Mouse (Mus musculus): ENCODE data around the gene Rph3al. TPM values are rescaled to one million over a fixed set of nuclear protein-coding genes. Genes with fewer than 3 reads are reported as not detected.

Rph3al gene
- polyA plus RNA-seq, 1 experiment from 2014 or later: 12.7 TPM

DNA sequence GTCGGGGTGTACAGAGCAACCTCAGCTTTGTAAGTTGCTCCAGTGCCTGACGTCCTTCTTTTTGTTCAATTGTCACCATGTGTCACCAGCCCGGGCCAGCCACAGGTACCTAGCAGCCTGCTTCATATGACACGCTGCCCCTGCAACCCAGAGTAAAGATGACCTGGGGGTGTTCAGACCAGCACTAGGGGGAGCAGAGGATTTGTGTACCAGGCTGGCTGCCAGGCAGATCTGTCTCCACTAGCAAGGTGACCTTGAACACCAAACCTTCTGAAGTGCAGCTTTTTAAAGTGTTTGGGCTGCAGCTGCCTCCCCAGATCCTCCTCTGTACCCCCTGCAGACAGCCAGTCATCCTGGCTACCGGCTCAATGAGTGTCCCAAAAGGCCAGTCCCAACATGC, 9.0 kb upstream of the Rph3al start:
- H3K4me2 ChIP-seq: no peak overlapping the region
- no peaks in the 10 kb centered on the region for H3K4me1 ChIP-seq
- no peaks in the 10 kb centered on the region for H3K27me3 ChIP-seq (replicated peaks)
- H3K36me3 ChIP-seq: no peaks in the 10 kb centered on the region
- no peak for ATAC-seq (ENCODE audit: insufficient read depth, low FRiP score, low read depth)
- peak overlapping the region; percentile 21; the same call in 1 of the 2 replicates for H3K27ac ChIP-seq
- H3K9ac ChIP-seq: no peak overlapping the region
- H3K9me3 ChIP-seq: no peaks in the 10 kb centered on the region
- WGBS: 38% methylated on average over 5 of the region's 5 CpGs
- H3K4me3 ChIP-seq (replicated peaks): no peak overlapping the region

DNA sequence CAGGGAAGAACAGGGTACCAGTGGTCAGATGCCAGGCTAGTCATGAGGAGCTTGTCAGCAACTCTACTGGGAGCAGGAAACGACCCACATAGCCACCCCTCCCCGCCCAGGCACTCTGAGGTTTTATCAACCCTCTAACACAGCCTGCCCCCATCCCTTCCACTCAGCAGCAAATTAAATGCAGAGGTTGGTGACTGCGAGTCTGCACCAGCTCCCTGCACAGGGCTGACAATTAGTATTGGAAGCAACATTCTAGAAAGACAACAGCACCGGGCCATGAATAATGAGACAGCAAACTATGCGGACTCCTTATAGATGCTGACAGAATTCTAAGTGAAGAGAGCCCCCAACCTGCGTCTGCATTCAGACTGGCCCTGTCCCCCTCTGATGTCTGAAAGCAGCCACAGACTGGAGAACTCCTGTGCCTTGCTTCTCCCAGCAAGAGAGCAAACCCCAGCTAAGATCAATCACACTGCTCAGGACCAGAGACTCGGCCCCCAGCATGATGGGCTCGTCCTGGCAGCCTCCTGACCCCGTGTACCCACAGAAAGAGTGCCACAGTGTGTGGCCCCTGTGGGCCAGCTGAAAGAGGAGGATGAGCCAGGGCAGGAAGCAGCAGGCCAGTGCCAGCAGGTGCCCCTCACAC, 7.7 kb upstream of the Rph3al start:
- 39% methylated on average over 9 of the region's 9 CpGs for WGBS
- no peak overlapping the region for H3K4me3 ChIP-seq (replicated peaks)
- H3K27me3 ChIP-seq (replicated peaks): no peaks in the 10 kb centered on the region
- H3K4me1 ChIP-seq: no peaks in the 10 kb centered on the region
- H3K9me3 ChIP-seq: no peaks in the 10 kb centered on the region
- no peak for ATAC-seq (ENCODE audit: insufficient read depth, low FRiP score, low read depth)
- no peak overlapping the region for H3K9ac ChIP-seq
- no peak overlapping the region for H3K4me2 ChIP-seq
- H3K36me3 ChIP-seq: no peaks in the 10 kb centered on the region
- H3K27ac ChIP-seq: no peak overlapping the region

DNA sequence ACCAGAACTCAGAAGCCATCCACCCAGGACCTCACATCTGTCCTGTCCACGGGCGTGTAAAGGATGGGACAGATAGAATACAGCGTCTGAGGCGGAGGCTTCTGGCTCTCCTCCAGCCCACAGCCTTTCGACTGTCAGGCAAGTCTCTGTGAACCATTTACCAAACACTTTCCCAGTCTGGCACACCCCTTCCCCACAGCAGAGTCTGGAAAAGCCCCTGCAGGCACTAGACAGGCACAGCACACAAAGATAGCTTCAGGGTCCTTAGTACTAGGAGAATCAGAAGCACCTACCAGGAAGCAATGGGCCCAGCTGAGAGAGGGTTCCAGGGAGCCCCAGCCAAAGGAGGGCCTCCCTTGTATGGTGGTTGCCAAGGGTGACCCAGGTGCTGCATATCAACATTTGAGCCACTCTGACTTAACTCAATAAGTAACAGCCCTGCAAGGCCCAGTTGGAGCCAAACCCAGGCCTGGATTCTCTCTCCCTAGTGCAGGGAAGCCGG, 808 bp downstream of the Rph3al start:
- H3K4me3 ChIP-seq (replicated peaks): peak overlapping the region; percentile 27
- H3K27me3 ChIP-seq (replicated peaks): no peaks in the 10 kb centered on the region
- peaks cover 29% of the 10 kb centered on the region for H3K4me1 ChIP-seq
- no peaks in the 10 kb centered on the region for H3K9me3 ChIP-seq
- 9% methylated on average over 6 of the region's 6 CpGs for WGBS
- H3K4me2 ChIP-seq: peak overlapping the region; percentile 45
- peak overlapping the region; percentile 88 for H3K27ac ChIP-seq
- H3K36me3 ChIP-seq: no peaks in the 10 kb centered on the region
- peak; percentile 91 for ATAC-seq (ENCODE audit: insufficient read depth, low FRiP score, low read depth)
- H3K9ac ChIP-seq: no peak overlapping the region; the same call in 1 of the 2 replicates

DNA sequence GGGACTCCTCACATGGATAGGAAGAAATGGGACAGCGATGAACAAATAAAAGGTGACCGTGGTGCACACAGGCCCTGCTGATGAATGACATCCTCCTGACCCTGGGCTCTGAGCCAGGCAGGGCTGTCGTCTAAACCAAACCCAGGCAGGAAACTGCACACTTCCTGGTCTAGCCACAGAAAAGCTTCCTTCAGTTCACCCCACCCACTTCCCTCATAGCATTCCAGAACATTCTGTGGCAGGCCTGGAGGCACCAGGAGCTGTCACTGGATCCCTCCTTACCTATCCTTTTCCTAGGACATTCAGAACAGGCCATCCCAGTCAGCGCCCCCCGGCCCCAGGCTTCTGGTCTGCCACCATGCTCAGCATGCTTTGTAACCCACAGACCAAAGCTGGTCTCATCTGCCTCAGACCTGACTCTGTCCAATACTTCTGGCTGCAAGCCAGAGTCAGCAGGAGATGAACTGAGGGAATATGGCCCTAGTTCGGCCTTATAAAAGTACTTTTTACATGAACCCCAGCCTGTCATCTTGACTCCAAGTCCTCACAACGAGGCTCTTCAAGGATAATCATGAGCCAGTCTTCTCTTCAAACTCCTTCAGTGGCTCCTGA, 2.3 kb downstream of the Rph3al start:
- Histone ChIP-seq H3K9ac (no peak overlapping the region), H3K27ac (peak overlapping the region; percentile 88), H3K27me3 (replicated peaks) (no peaks in the 10 kb centered on the region), H3K4me2 (no peak overlapping the region), H3K4me3 (replicated peaks) (no peak overlapping the region), H3K36me3 (no peaks in the 10 kb centered on the region), H3K4me1 (peaks cover 35% of the 10 kb centered on the region), H3K9me3 (no peaks in the 10 kb centered on the region)
- peak; percentile 24; the same call in 1 of the 2 replicates for ATAC-seq (ENCODE audit: insufficient read depth, low FRiP score, low read depth)
- WGBS: 38% methylated on average over 7 of the region's 7 CpGs

DNA sequence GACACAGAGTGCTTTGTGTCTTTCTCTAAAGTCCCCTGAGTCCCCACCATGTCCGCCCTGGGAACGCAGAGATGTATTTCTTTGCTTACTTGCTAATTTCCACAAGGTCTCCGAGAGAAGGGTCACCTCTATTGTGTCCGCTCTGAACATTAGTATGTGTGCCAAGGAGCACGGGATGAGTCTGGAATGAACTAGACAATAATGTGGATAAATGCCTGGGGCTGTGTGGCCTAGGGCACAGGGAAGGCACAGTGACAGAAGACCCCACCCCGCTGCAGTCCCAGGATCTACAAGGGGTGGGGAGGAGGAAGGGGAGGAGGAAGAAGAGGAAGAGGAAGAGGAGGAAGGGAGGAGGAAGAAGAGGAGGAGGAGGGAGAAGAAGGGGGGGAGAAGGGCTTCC, 3.8 kb downstream of the Rph3al start:
- no peaks in the 10 kb centered on the region for H3K9me3 ChIP-seq
- no peak overlapping the region for H3K4me3 ChIP-seq (replicated peaks)
- H3K4me2 ChIP-seq: no peak overlapping the region
- 70% methylated on average over 6 of the region's 6 CpGs for WGBS
- peak overlapping the region; percentile 88 for H3K27ac ChIP-seq
- H3K36me3 ChIP-seq: no peaks in the 10 kb centered on the region
- peaks cover 40% of the 10 kb centered on the region for H3K4me1 ChIP-seq
- H3K27me3 ChIP-seq (replicated peaks): no peaks in the 10 kb centered on the region
- ATAC-seq (ENCODE audit: insufficient read depth, low FRiP score, low read depth): no peak
- H3K9ac ChIP-seq: no peak overlapping the region

DNA sequence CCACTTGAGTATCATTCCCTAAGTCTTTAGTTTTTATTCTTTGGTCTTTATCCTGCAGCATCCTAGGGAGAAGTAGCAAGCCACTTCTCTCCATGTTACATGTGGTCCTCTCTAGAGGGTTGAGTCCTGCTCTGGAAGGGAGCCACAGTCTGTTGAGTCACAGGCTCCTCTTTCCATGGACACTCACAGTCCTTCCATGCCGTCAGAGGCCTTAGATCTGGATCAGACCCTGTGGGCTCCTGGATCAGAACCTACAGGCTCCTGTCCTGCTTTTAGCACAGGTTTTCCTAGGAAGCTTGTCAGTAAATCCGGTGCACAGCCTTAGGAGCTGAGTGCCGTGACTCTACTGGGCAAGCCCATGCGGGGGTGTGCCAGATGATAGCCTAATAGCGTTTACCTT, 4.9 kb downstream of the Rph3al start:
- no peak for ATAC-seq (ENCODE audit: insufficient read depth, low FRiP score, low read depth)
- no peak overlapping the region for H3K4me2 ChIP-seq
- H3K4me3 ChIP-seq (replicated peaks): no peak overlapping the region
- H3K36me3 ChIP-seq: no peaks in the 10 kb centered on the region
- H3K9ac ChIP-seq: no peak overlapping the region
- WGBS: 61% methylated on average over 5 of the region's 5 CpGs
- H3K27me3 ChIP-seq (replicated peaks): no peaks in the 10 kb centered on the region
- H3K9me3 ChIP-seq: no peaks in the 10 kb centered on the region
- H3K4me1 ChIP-seq: peaks cover 35% of the 10 kb centered on the region
- no peak overlapping the region for H3K27ac ChIP-seq

DNA sequence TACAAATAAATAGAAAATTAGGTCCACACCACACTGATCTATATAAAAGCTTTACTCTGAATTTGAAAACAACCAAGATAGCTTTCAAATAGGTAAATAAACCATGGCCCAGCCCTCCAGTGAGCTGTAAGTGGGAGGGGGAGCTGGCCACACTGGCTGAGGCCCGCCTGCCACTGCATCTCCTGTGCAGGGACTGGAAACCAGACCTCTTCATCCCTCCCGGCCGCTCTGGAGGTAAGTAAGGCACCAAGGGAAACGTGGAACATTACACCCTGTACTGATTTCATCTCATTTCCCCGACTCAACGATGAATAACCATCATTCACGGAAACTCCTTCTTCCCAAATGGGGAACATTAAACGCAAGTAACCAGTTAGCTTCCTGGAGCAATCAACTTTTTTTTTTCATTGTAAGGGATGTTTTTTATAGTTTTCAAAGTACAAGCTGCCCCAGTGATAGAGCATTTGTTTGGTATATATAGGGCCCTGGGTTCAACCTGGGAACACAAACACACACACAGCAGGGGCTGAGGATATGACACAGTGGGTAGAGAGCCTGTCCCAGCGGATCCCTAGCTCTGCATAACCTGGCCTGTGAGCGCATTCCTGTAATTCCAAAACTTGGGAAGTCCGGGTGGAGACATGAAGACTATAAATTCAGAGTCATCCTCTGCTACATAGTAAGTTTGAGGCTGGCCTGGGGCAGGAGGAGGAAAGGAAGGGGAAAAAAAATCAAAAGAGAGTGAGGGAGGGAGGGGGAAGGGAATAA, 7.1 kb downstream of the Rph3al start:
- no peak overlapping the region for H3K4me2 ChIP-seq
- ATAC-seq (ENCODE audit: insufficient read depth, low FRiP score, low read depth): no peak

DNA sequence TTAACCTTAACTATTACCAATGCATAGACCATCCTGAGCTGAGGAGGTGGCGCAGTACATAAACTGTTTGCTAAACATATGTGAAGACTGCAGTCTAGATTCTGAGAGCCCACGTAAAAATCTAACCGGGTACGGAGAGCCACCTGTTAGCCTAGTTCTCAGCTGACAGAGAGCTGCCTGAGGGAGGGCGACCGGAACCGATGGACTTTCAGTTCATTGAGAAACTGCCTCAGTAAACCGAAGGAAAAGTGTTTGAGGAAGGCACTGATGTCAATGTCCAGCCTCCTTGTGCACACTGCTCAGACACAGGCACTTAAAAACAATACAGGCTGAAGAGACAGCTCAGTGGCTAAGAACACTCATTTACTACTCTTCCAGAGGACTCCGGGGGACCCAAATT, 8.0 kb downstream of the Rph3al start:
- H3K36me3 ChIP-seq: no peaks in the 10 kb centered on the region
- no peak overlapping the region for H3K4me2 ChIP-seq
- ATAC-seq (ENCODE audit: insufficient read depth, low FRiP score, low read depth): no peak
- peaks cover 31% of the 10 kb centered on the region for H3K4me1 ChIP-seq
- 0 out of 2 replicates have a peak overlapping the region, but pooled peaks have one; percentile 6 for H3K27ac ChIP-seq
- no peaks in the 10 kb centered on the region for H3K9me3 ChIP-seq
- no peak overlapping the region for H3K4me3 ChIP-seq (replicated peaks)
- H3K9ac ChIP-seq: no peak overlapping the region
- H3K27me3 ChIP-seq (replicated peaks): no peaks in the 10 kb centered on the region
- WGBS: 67% methylated on average over 9 of the region's 9 CpGs

More for the DNA sequence above, 7.1 kb downstream of the Rph3al start:
- no peak overlapping the region for H3K27ac ChIP-seq
- H3K36me3 ChIP-seq: no peaks in the 10 kb centered on the region
- H3K9ac ChIP-seq: no peak overlapping the region
- H3K4me1 ChIP-seq: peaks cover 31% of the 10 kb centered on the region
- no peak overlapping the region for H3K4me3 ChIP-seq (replicated peaks)
- H3K9me3 ChIP-seq: no peaks in the 10 kb centered on the region
- 37% methylated on average over 11 of the region's 11 CpGs for WGBS
- H3K27me3 ChIP-seq (replicated peaks): no peaks in the 10 kb centered on the region

DNA sequence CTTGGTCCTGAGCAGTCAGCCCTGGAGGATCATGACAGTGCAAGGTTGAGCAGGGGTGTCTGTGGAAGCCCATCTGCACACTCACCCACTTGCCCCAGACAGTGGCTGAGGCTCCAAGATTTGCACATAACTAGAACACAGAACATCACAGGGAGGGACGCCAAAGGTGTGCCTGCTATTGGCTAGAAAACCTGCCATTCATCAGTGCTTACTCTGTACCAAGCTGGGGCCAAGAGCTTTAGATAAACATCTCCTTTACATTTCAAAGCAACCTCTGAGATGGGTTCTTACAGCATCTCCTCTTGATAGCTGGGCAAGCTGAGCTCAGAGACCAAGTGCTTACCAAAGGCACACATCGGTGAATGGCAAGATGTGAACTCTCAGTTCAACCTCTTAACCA, 10.3 kb downstream of the Rph3al start:
- H3K9me3 ChIP-seq: no peaks in the 10 kb centered on the region
- no peaks in the 10 kb centered on the region for H3K36me3 ChIP-seq
- H3K4me1 ChIP-seq: peaks cover 33% of the 10 kb centered on the region
- WGBS: 74% methylated on average over 2 of the region's 2 CpGs
- H3K9ac ChIP-seq: no peak overlapping the region
- no peak overlapping the region for H3K4me2 ChIP-seq
- no peak for ATAC-seq (ENCODE audit: insufficient read depth, low FRiP score, low read depth)
- no peak overlapping the region for H3K4me3 ChIP-seq (replicated peaks)
- H3K27ac ChIP-seq: no peak overlapping the region
- H3K27me3 ChIP-seq (replicated peaks): no peaks in the 10 kb centered on the region

DNA sequence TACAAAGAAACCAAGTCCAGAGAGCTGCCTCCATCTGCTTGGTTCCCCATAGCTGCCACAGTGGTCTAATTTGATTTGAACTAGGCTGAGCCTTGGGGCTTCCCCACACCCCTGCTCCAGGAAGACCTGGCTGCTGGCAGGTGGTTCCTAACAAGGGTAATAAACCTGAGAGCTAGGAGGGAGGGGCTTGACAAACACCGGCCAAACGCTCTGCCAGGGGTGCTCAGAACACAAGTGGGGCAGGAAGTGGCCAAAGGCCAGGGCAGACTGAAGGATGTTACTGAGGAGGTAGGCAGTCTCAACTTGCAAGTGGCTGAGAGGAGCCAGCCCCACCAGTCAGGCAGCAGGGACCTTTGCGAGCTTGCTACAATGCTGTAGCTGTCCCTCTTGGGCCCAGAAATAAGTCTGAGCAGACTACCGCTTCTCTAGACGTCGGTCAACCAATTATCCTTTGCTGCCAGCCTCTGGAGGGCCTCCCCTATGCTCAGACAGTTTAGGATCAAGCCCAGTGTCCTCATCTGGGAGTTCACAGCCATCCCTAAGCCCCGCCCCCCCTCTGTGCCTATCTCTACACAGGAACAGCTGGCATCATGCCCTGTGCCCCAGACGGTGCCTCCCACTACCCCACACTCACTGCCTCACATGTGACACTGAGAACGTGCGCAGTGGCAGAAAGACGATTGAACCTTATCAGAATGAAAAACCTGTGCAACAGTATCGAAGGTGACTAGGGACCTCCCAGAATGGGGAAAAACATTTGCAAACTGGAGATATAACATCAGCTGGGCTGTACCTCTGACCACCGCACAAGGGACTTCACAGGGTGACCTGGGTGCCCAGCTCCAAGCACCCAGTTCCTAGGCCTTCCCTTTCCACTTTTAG, 11.6 kb downstream of the Rph3al start:
- no peak overlapping the region for H3K9ac ChIP-seq

DNA sequence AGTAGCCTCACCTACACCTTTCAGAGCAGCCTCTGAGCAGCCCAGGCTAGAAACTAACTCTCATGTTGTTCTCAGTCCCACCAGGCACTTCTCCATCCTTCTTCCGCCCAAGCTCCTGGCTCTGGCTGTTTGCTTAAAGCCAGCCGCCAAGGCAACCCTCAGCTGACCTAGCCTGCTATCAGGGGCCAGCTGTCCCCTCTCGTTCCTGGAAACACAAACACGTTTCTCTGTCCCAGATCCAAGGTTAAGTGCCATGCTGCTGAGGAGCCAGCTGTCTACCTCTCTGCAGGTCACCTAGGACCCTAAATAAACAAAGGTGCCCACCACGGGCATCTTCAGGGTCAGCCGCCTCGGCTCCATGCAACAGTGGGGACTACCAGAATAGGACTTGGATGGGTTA, 12.4 kb downstream of the Rph3al start:
- peak; percentile 47; the same call in 1 of the 2 replicates for ATAC-seq (ENCODE audit: insufficient read depth, low FRiP score, low read depth)
- H3K9ac ChIP-seq: no peak overlapping the region
- no peak overlapping the region for H3K4me3 ChIP-seq (replicated peaks)
- no peaks in the 10 kb centered on the region for H3K36me3 ChIP-seq
- H3K27me3 ChIP-seq (replicated peaks): no peaks in the 10 kb centered on the region
- peak overlapping the region; percentile 60 for H3K27ac ChIP-seq
- peaks cover 27% of the 10 kb centered on the region for H3K4me1 ChIP-seq
- no peaks in the 10 kb centered on the region for H3K9me3 ChIP-seq
- 26% methylated on average over 7 of the region's 7 CpGs for WGBS
- peak overlapping the region; percentile 31 for H3K4me2 ChIP-seq

More for the DNA sequence above, 11.6 kb downstream of the Rph3al start:
- H3K4me1 ChIP-seq: peaks cover 29% of the 10 kb centered on the region
- H3K27ac ChIP-seq: peak overlapping the region; percentile 55
- H3K27me3 ChIP-seq (replicated peaks): no peaks in the 10 kb centered on the region
- H3K4me3 ChIP-seq (replicated peaks): no peak overlapping the region
- no peaks in the 10 kb centered on the region for H3K9me3 ChIP-seq
- peak; percentile 80 for ATAC-seq (ENCODE audit: insufficient read depth, low FRiP score, low read depth)
- no peaks in the 10 kb centered on the region for H3K36me3 ChIP-seq
- H3K4me2 ChIP-seq: peak overlapping the region; percentile 31
- WGBS: 46% methylated on average over 13 of the region's 13 CpGs
